Mouse (Mus musculus) erythroblast, embryonic 14.5 days (primary cell): ENCODE results near the gene Spon1. TPM values are rescaled to one million over a fixed set of nuclear protein-coding genes. Genes with fewer than 3 reads are reported as not detected.

Source experiments
- H3K27me3 ChIP-seq: 2 replicates; pipeline ENCODE4 v1.6.1; 2012; ENCODE audit warnings: inconsistent platforms; ENCODE audit not compliant: control insufficient read depth
- H3K36me3 ChIP-seq: 2 replicates; pipeline ENCODE4 v1.6.1; 2012; ENCODE audit warnings: mild to moderate bottlenecking, inconsistent platforms; ENCODE audit not compliant: control insufficient read depth
- H3K4me1 ChIP-seq: 2 replicates; pipeline ENCODE4 v1.6.1; 2012; ENCODE audit warnings: inconsistent platforms; ENCODE audit not compliant: control insufficient read depth
- H3K4me3 ChIP-seq: replicated peaks from 2 replicates; pipeline ENCODE3; 2012; ENCODE audit warnings: moderate library complexity, mild to moderate bottlenecking, inconsistent platforms
- H3K9me3 ChIP-seq: 2 replicates; pipeline ENCODE4 v1.6.1; 2012; ENCODE audit warnings: low read length, inconsistent platforms, mixed read lengths; ENCODE audit not compliant: control insufficient read depth
- GATA1 ChIP-seq: IDR thresholded peaks from 2 replicates; pipeline ENCODE4 v1.6.1; 2012; ENCODE audit warnings: low read length, inconsistent platforms, mixed read lengths
- TAL1 ChIP-seq: IDR thresholded peaks from 3 replicates; pipeline ENCODE4 v1.6.1; 2012; ENCODE audit warnings: low read length, inconsistent platforms, mixed read lengths
- polyA plus RNA-seq: library from polyadenylated mRNA; stranded (reverse); fragments of >175 nt; gene quantifications from 2 replicates; pipeline ENCODE4 v1.2.3, GENCODE M21; 2012

Gene Spon1
- polyA plus RNA-seq, 1 experiment, result not detected

DNA sequence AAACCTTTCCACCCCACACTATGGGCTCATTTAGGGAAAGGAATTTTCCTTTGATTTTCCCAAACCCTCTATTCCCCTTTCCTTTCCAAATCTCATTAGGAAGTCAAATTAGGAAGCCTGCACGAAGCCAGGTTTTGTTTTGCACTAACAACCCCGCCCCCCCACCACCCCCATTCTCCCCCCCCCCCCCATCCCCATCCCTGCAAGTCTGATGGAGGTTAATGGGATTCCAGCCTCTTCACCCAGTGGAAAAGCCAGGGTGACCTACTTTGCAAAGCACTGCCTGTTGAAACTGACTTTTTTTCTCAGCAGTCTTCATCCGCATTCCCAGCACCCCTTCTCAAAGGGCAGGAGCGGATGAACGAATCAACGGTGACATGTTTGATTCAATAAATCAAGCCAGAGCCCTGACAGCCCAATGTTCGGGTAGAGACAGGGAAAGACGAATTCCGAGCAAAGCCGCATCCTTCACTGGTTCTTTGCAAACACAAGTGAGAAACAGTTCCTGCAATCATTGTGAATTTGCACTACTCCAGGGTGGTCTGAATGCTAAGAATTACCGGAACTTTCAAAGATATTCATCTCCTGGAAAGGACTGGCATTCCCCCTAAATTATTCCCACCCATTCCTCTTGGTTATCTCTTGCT lies 254.4 kb downstream of the Spon1 start:
- no peaks in the 10 kb centered on the region for H3K9me3 ChIP-seq
- peak overlapping the region; percentile 50 for H3K4me3 ChIP-seq
- TF ChIP-seq GATA1 (no peak), TAL1 (no peak)
- H3K4me1 ChIP-seq, result peaks cover 5% of the 10 kb centered on the region
- H3K27me3 ChIP-seq, result no peaks in the 10 kb centered on the region; the same call in 1 of the 2 replicates
- H3K36me3 ChIP-seq, result no peaks in the 10 kb centered on the region

DNA sequence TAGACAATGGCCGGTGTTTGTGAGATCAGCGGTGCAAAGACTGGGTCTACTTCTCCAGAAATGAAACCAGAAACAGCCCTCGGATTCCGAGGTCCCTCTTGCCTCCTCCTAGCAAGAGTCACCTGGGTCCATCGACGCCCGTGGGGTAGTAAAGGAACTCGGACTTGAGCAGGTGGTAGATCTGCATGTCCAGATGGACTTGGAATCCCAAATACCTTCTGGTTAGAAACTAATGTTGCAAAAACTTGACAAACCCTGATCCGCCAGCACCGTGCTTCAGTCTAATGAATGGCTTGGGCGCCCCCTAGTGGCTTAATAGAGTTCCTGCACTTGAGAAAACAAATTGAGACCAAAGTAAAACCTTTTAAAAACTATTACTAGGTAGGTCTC lies 254.9 kb downstream of the Spon1 start:
- Histone ChIP-seq H3K9me3 (no peaks in the 10 kb centered on the region), H3K27me3 (no peaks in the 10 kb centered on the region; the same call in 1 of the 2 replicates), H3K4me3 (peak overlapping the region; percentile 50), H3K4me1 (peaks cover 5% of the 10 kb centered on the region), H3K36me3 (no peaks in the 10 kb centered on the region)
- TF ChIP-seq TAL1, result no peak
- TF ChIP-seq GATA1, result no peak

DNA sequence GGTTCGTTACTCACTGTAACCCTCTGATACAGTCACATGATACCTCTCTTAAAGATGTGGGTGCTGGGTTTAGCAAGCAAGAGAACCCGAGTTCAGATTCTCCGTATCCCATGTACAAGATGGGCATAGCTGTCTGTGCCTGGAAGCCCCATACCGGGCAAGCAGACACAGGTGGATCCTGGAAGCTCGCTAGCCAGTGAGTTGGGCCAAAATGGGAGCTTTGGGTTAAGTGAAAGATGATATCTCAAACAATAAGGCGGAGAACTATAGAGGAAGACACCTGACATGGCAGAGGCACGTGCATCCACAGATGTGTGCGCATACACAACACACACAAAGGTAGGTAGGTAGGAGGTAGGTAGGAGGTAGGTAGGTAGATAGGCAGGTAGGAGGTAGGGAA lies 261.1 kb downstream of the Spon1 start:
- Histone ChIP-seq H3K4me3 (no peak overlapping the region), H3K36me3 (no peaks in the 10 kb centered on the region), H3K4me1 (no peaks in the 10 kb centered on the region), H3K9me3 (no peaks in the 10 kb centered on the region), H3K27me3 (no peaks in the 10 kb centered on the region)
- TF ChIP-seq GATA1 (no peak), TAL1 (no peak)

DNA sequence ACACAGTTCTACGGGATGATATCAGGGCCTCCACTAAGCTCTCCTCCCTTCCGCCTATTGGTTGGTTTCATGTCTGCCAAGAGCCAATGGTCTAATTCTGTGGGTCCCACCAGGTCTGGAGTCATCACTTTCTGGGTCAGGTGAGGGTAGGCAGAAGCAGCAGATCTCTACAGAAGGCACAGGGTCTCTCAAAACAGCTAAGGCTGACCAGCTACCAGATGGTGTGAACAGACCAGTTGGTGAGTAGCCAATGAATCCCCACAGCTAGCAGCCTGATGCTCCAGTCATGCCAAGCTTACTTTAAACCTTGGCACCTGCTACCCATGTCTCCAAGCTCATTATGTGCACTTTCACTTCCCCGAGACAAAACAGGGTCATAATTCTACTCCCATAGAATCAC lies 261.6 kb downstream of the Spon1 start:
- Histone ChIP-seq H3K27me3 (no peaks in the 10 kb centered on the region), H3K36me3 (no peaks in the 10 kb centered on the region), H3K4me3 (no peak overlapping the region), H3K4me1 (no peaks in the 10 kb centered on the region), H3K9me3 (no peaks in the 10 kb centered on the region)
- TF ChIP-seq GATA1 (no peak), TAL1 (no peak)

DNA sequence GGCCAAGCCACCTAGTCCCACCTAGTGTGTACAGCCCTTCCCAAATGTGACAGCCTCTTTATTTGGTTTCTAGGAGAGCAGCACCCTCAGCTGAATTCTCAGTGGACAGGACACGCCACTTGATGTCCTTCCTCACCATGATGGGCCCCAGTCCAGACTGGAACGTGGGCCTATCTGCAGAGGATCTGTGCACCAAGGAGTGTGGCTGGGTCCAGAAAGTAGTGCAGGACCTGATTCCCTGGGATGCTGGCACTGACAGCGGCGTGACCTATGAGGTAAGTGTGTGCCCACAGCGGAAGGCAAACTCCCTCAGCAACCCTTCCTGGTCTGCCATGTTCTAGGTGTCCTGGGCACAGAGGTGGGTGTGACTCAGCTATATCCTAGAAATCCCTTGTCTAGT lies 263.0 kb downstream of the Spon1 start:
- no peak for TF ChIP-seq GATA1
- TF ChIP-seq TAL1, result no peak
- Histone ChIP-seq H3K4me3 (no peak overlapping the region), H3K4me1 (no peaks in the 10 kb centered on the region), H3K9me3 (no peaks in the 10 kb centered on the region), H3K36me3 (no peaks in the 10 kb centered on the region), H3K27me3 (no peaks in the 10 kb centered on the region)

DNA sequence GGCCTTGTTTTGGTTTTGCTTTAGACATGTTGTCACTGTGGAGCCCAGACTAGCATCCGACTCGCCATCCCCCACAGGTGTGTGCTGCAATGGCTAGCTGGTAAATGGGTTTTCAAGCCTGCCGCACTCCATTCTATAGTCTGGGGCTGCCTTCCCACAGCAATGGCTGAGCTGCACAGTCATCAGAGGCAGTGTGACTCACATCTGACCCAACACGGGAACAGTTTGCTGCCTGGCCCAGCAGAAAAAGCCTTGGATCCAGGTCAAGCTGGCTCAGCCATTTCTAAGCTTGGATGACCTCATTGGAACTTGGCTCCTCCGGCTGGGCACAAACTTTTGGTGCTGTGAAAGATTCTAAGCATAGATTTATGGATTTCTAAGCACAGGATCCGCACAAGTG lies 263.8 kb downstream of the Spon1 start:
- TF ChIP-seq GATA1 (no peak), TAL1 (no peak)
- no peaks in the 10 kb centered on the region for H3K36me3 ChIP-seq

DNA sequence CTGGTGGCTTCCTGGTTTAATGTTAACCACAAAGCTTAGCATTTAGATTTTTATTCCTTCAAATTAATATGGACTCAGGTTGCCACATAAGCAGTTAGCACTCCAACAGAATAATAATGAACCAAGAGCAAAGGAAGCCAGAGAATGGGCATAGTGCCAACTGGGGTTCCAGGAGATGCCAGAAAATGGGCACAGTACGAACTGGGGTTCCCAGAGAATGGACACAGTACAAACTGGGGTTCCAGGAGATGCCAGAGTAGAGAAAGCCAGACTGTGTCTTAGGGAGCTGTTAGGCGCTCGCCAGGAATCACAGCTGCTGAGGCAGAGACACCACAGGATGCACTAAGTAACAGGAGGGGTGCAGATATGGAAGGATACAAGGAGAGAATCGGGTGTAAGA lies 271.4 kb downstream of the Spon1 start:
- no peaks in the 10 kb centered on the region for H3K27me3 ChIP-seq
- no peaks in the 10 kb centered on the region for H3K9me3 ChIP-seq
- no peak overlapping the region for H3K4me3 ChIP-seq
- no peaks in the 10 kb centered on the region for H3K4me1 ChIP-seq
- H3K36me3 ChIP-seq, result peaks cover 2% of the 10 kb centered on the region; the same call in 1 of the 2 replicates
- TF ChIP-seq TAL1 (no peak), GATA1 (no peak)

More for the DNA sequence above, 263.8 kb downstream of the Spon1 start:
- H3K4me3 ChIP-seq, result no peak overlapping the region
- H3K4me1 ChIP-seq, result no peaks in the 10 kb centered on the region
- H3K27me3 ChIP-seq, result no peaks in the 10 kb centered on the region
- no peaks in the 10 kb centered on the region for H3K9me3 ChIP-seq

DNA sequence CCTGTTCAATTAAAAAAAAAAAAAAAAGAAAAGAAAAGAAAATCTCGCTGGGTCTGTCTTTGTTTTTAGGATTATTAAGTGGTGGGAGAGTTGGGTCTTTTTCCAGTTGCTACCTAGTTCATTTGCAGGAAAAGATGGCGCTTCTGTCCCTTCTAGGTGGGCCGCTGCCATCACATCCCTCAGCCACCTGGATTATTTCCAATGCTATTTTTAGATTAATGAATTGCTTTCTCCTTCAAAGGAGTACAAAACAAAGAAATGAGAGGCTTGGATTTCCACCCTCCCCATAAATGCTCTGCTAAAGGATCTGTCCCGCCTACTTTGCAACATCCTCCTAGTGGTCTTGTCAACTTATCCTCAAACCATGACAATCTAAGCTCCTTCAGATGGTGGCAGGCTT lies 275.6 kb downstream of the Spon1 start:
- H3K36me3 ChIP-seq, result peaks cover 2% of the 10 kb centered on the region; the same call in 1 of the 2 replicates
- TF ChIP-seq GATA1, result no peak
- TF ChIP-seq TAL1, result no peak
- peaks cover 2% of the 10 kb centered on the region for H3K4me1 ChIP-seq
- H3K9me3 ChIP-seq, result no peaks in the 10 kb centered on the region
- no peaks in the 10 kb centered on the region for H3K27me3 ChIP-seq
- no peak overlapping the region for H3K4me3 ChIP-seq

DNA sequence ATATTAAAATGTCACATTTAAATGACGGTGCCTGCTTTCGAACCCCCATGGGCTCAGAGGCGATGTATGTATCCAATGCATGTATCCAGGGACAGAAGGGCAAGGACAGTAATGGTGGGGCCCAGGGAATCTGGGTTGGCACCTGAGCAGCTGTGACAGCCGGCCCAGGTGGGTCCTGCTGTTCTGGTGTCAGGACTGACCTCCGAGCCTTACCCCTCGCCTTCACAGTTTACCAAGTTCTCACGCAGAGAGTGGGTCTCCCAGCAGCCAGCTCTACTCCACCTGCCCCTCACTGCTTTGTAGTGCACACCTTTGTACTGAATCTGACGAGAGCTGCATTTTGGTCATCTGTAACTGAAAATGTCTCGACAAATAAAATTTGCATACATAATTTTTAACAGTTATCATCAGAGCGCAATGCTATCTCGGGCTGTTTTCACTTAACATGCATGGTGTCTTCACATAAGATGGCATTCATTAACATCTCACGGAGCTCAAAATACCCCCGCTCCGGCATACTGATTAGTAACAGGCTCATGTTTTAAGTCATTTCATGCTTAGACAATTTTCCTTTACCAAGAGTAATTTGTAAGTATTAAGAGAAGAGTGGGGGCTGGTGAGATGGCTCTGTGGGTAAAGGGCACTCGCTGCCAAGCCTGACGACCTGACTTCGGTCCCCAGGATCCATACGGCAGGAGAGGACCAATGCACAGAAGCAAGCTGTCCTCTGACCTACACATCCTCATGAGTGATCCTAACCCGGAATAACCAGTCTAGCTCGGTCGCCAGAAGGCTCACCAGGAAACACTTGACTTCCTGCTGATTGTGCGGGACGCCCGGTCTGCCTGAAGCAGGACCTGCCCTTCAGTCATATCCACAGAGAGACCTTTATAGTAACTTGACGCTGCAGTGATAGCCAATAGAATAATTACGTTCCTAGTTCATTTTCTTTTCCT lies 277.5 kb downstream of the Spon1 start:
- no peak overlapping the region for H3K4me3 ChIP-seq
- H3K36me3 ChIP-seq, result peaks cover 2% of the 10 kb centered on the region; the same call in 1 of the 2 replicates
- no peak for TF ChIP-seq TAL1
- TF ChIP-seq GATA1, result no peak

More for the DNA sequence above, 277.5 kb downstream of the Spon1 start:
- no peaks in the 10 kb centered on the region for H3K9me3 ChIP-seq
- H3K4me1 ChIP-seq, result peaks cover 2% of the 10 kb centered on the region
- no peaks in the 10 kb centered on the region for H3K27me3 ChIP-seq
